Mouse (Mus musculus): ENCODE results near the gene Lman1l.
A peak's percentile ranks its signal among the peaks of the same experiment; 100 is the strongest.

Lman1l gene

DNA sequence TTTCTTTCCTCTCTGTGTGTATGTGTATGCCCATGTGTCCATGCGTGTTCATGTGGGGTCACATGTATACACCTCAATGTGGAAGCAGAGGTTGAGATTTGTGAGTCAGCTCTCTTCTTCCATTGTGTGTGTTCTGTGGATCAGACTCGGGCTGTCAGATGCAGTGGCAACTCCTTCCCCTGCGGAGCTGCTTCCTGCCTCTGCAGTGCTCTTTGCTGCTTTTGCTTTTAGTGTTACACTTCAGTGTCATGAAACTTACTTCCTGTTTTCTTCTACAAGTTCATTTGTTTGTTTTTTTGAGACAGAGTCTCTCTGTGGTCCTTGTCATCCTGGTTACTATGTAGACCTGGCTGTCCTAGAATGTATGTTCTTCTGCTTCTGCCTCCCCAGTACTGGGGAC is 35.6 kb downstream of the Lman1l start:
- DNase-seq (ENCODE audit: low read depth, low spot score) = no peak

- peak; percentile 61 for DNase-seq (ENCODE audit: low read depth, low spot score)
These were observed 43.3 kb downstream of the Lman1l start for GRCm38 (mm10) chr9:57577144-57577849.

DNA sequence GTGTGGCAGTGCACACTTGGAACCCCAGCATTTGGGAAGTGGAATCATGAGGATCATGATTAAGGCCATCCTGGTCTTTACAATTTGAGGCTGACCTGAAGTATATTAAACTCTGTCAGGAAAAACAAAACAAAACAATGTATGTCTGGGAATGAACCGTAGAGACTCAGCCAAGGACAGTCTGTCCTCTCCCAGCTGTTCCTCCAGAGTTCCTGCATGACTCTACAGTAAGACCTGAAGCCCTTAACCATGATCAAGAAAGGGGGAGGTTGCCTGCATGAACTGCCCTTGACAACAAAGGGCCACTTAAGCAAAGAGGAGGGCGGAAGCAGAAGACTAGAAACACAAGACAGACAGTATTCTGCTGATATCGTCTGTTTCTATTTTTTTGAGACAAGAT is 45.0 kb downstream of the Lman1l start:
- DNase-seq (ENCODE audit: low read depth, low spot score) = no peak

- no peak for DNase-seq (ENCODE audit: low read depth, low spot score)
These were observed 46.2 kb downstream of the Lman1l start for GRCm38 (mm10) chr9:57574397-57574796.

- DNase-seq (ENCODE audit: low read depth, low spot score) = no peak
These were observed 52.1 kb downstream of the Lman1l start for GRCm38 (mm10) chr9:57568500-57568899.

- DNase-seq (ENCODE audit: low read depth, low spot score) = no peak
These were observed 53.7 kb downstream of the Lman1l start for GRCm38 (mm10) chr9:57566846-57567245.

DNA sequence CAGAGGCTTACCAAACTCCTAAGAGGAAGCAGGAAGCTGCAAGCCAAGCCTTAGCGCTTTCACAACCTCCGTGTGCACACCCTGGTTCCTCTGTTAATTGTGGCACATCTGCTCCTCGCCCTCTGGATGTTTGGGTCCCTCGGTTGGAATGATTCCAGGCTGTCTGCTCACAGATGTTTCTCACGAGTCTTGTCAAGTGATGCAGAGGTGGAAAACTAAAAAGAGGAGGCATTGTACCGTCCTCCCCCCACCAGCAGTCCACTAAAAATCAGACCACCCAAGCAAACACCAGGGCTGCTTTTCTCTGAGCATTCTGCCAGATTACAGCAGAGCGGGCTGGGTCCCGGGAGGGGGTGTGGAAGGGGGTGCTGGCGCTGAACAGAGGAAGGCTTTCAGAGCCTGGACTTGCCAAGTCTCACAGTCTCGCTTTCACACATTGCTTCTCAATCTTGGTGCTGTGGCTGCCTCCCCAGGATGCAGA is 54.8 kb downstream of the Lman1l start:
- no peak for DNase-seq (ENCODE audit: low read depth, low spot score)

- no peak for DNase-seq (ENCODE audit: low read depth, low spot score)
These were observed 56.0 kb downstream of the Lman1l start for GRCm38 (mm10) chr9:57564609-57565008.

DNA sequence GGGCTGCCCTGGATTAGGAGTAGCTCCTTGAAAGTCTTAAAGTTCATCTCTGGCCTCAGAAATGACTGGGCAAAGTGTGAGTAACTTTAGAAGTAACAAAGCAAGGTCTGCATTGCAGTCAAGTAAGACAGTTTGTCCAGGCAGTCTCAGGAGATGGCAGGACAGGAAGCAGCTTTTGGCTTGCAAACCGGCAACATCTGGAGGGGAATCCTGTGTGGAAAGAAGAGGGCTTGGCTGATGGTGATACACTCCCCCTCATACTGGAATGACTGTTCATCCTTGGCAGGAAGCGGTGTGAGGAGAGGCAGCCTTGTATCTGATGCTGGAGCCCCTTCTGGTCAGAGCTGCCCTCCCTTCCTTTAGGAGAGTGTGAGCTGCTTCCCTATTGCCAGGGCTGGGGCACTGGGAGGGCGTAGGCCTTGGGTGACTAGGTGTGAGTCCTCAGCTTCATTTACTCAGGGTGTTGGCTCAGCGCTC is 57.6 kb downstream of the Lman1l start:
- peak; percentile 21 for DNase-seq (ENCODE audit: low read depth, low spot score)

DNA sequence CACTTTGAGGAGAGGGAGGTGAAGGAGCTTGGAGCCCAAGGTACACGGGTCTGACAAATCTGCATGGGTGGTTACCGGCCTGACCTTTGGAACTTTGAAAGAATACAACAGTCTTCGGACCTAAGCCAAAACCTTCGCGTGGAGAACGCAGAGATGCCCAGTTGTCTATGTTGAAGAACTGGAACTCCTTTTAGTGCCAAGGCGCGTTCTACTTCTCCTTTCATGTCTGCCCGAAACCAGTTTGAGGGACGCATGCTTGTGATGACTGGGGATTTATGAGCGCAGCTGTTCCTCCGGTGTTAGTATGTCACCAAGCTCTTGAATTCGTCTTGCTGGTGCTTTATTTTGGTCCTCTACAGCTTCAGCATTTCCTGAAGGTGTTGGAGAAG is 58.9 kb downstream of the Lman1l start:
- no peak for DNase-seq (ENCODE audit: low read depth, low spot score)

DNA sequence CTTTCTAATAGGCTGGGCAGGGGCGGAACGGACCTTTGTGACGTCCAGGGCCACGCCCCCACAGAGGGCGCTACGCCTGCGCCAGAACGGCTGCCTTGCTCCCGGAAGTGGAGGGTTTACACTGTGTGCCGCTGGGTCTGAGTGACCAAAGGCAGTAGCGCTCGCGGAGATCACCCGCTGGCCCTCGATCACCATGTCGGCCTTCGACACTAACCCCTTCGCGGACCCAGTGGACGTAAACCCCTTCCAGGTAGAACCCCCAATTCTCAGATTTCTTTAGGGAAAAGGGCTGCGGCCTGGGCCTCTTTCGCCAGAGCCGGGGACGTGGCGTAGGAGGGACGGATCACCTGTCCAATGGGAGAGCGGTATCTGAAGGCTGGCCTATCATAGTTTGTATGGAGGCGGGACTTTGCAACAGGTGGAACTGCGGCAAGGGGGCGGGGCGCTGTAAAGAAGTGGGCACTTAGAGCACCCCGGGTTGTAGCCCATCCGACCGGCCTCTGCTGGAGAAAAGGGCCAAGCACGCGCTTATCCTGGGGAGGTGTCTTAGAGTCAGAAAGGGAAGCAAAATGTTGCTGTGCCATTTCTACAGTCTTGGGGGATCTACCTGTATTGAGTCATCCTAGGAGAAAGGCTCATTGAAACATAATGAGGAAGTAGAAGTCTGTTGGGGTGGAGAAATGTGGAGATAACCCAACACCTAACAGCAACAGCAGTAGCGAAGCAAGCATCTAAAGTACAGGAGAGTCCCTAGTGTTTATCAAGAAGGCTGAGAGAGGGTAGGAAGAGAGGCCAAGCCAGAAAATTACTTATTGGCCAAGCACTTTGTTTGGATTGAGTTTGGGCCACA is 59.5 kb downstream of the Lman1l start, which contains the start of gene Scamp2:
Gene Scamp2, plus strand, starts transcription at position 83 of the 850 bp plus-strand sequence.
- peak; percentile 93 for DNase-seq (ENCODE audit: low read depth, low spot score)

DNA sequence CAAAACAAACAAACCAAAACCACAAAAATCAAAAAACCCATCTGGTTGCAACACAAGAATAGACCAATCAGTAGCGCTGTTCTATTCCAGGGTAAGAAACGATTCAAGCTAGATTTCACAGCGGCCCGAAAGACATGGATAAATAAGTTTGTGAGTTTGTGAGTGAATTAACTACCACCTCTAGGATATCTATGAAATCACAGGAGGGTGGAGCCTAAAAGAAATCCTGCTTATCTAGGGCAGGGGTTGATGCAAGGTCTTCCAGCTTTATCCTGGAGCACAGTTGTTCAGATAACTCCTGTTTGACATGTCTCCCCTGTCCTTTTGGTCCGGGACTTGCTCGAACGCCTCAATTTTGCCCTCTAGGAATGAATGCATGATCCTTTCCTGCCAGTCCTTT is 60.3 kb downstream of the Lman1l start:
- no peak for DNase-seq (ENCODE audit: low read depth, low spot score)

DNA sequence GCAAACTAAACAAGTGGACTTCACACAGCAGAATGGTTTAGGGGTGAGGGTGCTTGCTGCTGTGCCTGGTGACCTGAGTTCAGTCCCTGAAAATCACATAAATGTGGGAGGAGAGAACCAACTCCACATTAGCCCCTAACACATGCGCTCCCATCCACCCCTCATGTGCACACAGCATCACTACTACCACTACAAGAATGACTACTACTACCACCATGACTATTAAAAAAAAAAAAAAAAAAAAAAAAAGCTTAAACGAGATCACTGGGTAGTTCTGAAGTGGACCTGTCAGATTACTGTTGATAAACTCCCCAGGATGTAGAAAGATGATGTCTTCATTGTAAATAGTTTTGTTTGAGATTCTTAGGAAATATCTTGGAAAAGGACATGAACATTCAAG is 61.0 kb downstream of the Lman1l start:
- DNase-seq (ENCODE audit: low read depth, low spot score) = no peak

DNA sequence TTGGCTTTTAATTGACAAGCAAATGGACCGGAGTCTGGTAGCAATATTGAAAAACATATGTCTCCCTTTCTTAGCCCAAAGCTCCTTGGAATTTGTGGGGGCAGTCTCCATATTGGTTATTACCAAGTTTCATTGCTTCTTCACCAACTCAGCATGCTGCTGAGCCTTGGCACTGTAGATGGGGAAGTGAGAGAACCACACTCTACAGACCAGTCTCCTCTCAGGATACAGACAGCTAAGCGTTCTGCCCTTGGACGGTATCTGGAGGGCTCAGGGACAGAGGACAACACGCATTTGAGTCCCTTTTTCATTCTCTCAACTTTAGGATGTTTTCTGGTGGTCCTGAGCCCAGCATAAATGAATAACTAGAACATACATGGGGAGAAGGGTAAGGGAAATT is 61.9 kb downstream of the Lman1l start:
- DNase-seq (ENCODE audit: low read depth, low spot score) = no peak

- DNase-seq (ENCODE audit: low read depth, low spot score) = no peak
These were observed 63.4 kb downstream of the Lman1l start for GRCm38 (mm10) chr9:57557215-57557614.
